Mouse (Mus musculus): Measurements from ENCODE around the gene Helq. TPM values are rescaled to one million over a fixed set of nuclear protein-coding genes. Genes with fewer than 3 reads are reported as not detected.
A peak's percentile ranks its signal among the peaks of the same experiment; 100 is the strongest.

Gene Helq
- 20.6 and 29.9 TPM in 2 replicates for total RNA-seq (2017)

DNA sequence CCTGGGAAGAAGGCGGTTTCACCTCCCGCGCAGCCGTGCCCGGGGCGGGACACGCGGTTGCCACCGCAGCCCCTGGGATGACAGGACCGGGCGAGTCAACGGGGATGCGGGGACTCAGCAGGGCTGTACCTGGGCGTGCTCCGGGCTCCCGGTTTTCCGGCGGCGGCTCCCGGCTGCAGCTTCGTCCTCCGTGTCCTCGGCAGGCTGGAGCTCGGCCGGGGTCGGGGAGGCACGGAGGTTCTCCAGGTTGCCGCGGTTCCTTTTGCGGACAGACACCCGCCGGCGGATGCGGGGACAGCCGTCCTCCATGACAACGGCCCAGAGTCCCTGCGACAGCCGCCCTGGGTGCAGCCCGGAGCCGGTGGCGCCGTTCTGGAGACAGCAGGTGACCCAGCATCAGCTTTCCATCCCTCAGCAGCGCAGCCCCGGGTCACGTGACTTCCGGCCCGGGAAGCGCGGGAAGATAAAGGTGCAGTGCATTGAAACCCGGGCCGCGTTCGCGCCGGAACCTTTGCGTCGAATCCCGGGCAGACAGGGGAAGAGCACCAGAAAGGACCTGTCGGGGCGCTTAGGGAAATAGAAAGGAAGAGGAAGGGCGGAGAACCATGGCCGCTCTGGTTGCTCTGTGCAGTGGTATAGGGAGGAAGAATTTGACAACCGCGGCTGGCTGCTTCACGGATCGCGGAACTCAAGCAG is at the start of gene Helq, which contains the start of gene Mrps18c:
Helq (minus strand) TSS at position 434 of the 696 bp plus-strand sequence.
Mrps18c (plus strand) TSS at position 463 of the 696 bp plus-strand sequence.
- ATAC-seq (replicated peaks in 1 of 2; ENCODE audit: insufficient read depth in 1 of 2, low FRiP score in 2 of 2, low TSS enrichment in 1 of 2, low read depth in 1 of 2, poor library complexity in 2 of 2, severe bottlenecking in 2 of 2), result peak; percentile 90 to 96

GRCm38 (mm10) chr5:100847143-100847542 is 48.7 kb upstream of the Helq start:
- ATAC-seq (replicated peaks in 1 of 2; ENCODE audit: insufficient read depth in 1 of 2, low FRiP score in 2 of 2, low TSS enrichment in 1 of 2, low read depth in 1 of 2, poor library complexity in 2 of 2, severe bottlenecking in 2 of 2), result no peak

GRCm38 (mm10) chr5:100846599-100846920 is 48.2 kb upstream of the Helq start:
- ATAC-seq (replicated peaks in 1 of 2; ENCODE audit: insufficient read depth in 1 of 2, low FRiP score in 2 of 2, low TSS enrichment in 1 of 2, low read depth in 1 of 2, poor library complexity in 2 of 2, severe bottlenecking in 2 of 2), result peak; percentile 23 to 40; a peak in 3 of 4 replicates

DNA sequence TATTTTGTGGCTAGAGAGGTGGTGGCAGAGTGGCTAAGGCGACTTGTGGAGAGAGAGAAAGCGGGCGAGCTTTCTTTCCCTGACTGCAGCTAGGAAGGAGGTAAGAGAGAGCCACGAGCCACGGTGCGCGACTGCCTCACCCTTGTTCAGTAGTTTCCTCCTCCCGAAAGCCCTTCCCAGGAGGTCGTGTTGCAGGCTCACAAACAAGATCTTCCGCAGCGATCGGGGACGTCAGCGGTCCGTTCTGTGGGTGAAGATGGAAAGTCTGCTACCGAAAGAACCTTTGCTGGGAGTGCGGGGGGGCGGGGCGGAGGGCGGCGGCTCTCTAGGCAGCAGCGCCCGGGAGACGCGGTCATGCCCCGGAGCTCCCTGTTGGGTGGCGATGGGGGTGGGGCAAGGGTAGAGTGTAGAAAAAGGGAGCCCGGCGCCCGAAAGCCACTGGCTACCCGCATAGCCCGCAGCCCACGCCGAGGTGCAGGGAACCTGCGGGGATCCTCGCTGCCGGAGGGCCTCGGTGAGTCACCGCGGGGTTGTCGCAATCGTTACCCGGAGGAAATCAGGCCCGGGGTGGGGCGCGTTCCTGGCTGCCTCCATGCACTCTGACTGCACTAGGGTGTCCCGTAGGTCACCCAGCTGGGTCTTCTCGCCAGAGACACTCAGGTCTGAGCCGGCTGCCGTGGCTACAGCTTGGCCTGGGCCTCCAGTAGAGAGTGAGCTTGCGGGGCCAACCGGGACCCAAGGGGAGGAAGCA is 47.6 kb upstream of the Helq start:
- ATAC-seq (replicated peaks in 1 of 2; ENCODE audit: insufficient read depth in 1 of 2, low FRiP score in 2 of 2, low TSS enrichment in 1 of 2, low read depth in 1 of 2, poor library complexity in 2 of 2, severe bottlenecking in 2 of 2), result peak; percentile 75 to 81

- 0 out of 4 replicates have a peak, but pooled peaks of 1 of the 2 experiments have one; percentile 5 for ATAC-seq (replicated peaks in 1 of 2; ENCODE audit: insufficient read depth in 1 of 2, low FRiP score in 2 of 2, low TSS enrichment in 1 of 2, low read depth in 1 of 2, poor library complexity in 2 of 2, severe bottlenecking in 2 of 2)
Observed at GRCm38 (mm10) chr5:100845485-100845847, 47.1 kb upstream of the Helq start, which contains the start of gene Gpat3. TSS of gene Gpat3 (plus strand) at chr5:100845713.

- no peak for ATAC-seq (replicated peaks in 1 of 2; ENCODE audit: insufficient read depth in 1 of 2, low FRiP score in 2 of 2, low TSS enrichment in 1 of 2, low read depth in 1 of 2, poor library complexity in 2 of 2, severe bottlenecking in 2 of 2)
Observed at GRCm38 (mm10) chr5:100844485-100844884, 46.1 kb upstream of the Helq start.

GRCm38 (mm10) chr5:100837907-100838306 is 39.5 kb upstream of the Helq start:
- no peak for ATAC-seq (replicated peaks in 1 of 2; ENCODE audit: insufficient read depth in 1 of 2, low FRiP score in 2 of 2, low TSS enrichment in 1 of 2, low read depth in 1 of 2, poor library complexity in 2 of 2, severe bottlenecking in 2 of 2)

- ATAC-seq (replicated peaks in 1 of 2; ENCODE audit: insufficient read depth in 1 of 2, low FRiP score in 2 of 2, low TSS enrichment in 1 of 2, low read depth in 1 of 2, poor library complexity in 2 of 2, severe bottlenecking in 2 of 2), result no peak
Observed at GRCm38 (mm10) chr5:100835862-100836538, 37.6 kb upstream of the Helq start.

DNA sequence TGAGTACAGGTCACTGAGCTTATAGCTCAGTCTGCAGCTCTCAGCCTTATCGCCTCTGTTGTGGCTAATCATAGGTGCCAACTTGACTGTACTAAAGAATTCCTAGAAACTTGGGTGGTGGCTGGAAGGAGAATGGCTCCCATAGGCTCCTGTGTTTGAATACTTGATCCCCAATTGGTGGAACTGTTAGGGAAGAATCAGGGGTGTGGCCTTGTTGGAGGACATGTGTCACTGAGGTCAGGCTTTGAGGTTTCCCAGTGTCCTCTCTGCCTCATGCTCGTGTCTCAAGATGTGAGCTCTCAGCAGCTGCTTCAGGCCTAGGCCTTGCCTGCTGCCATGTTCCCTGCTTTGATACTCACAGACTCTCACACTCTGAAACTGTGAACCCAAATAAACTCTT is 35.4 kb upstream of the Helq start:
- no peak for ATAC-seq (replicated peaks in 1 of 2; ENCODE audit: insufficient read depth in 1 of 2, low FRiP score in 2 of 2, low TSS enrichment in 1 of 2, low read depth in 1 of 2, poor library complexity in 2 of 2, severe bottlenecking in 2 of 2)

- ATAC-seq (replicated peaks in 1 of 2; ENCODE audit: insufficient read depth in 1 of 2, low FRiP score in 2 of 2, low TSS enrichment in 1 of 2, low read depth in 1 of 2, poor library complexity in 2 of 2, severe bottlenecking in 2 of 2), result no peak
Observed at GRCm38 (mm10) chr5:100832680-100833079, 34.3 kb upstream of the Helq start.

GRCm38 (mm10) chr5:100828701-100829100 is 30.3 kb upstream of the Helq start:
- ATAC-seq (replicated peaks in 1 of 2; ENCODE audit: insufficient read depth in 1 of 2, low FRiP score in 2 of 2, low TSS enrichment in 1 of 2, low read depth in 1 of 2, poor library complexity in 2 of 2, severe bottlenecking in 2 of 2), result no peak

GRCm38 (mm10) chr5:100826531-100826930 is 28.1 kb upstream of the Helq start:
- no peak for ATAC-seq (replicated peaks in 1 of 2; ENCODE audit: insufficient read depth in 1 of 2, low FRiP score in 2 of 2, low TSS enrichment in 1 of 2, low read depth in 1 of 2, poor library complexity in 2 of 2, severe bottlenecking in 2 of 2)

- ATAC-seq (replicated peaks in 1 of 2; ENCODE audit: insufficient read depth in 1 of 2, low FRiP score in 2 of 2, low TSS enrichment in 1 of 2, low read depth in 1 of 2, poor library complexity in 2 of 2, severe bottlenecking in 2 of 2), result peak; percentile 38 to 56; a peak in 1 of 4 replicates
Observed at GRCm38 (mm10) chr5:100825975-100826374, 27.6 kb upstream of the Helq start.

DNA sequence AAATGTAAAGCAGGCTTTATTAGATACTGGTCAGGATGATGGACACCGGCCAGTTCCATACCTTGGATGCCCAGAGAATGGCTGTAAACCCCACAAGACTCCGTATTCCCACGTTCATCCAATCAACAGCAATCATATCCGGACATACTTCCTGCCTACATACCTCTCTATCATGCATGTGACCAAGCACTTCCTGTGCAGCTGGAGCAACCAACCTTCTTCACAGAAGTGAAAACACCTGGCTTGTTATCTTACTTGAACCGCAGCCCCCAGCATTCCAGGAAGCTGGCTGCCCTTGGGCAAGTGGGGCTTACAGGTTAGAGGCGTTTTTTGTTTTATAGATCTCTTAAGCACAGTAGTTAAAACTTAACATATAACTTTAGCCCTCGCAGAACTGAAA is 24.4 kb upstream of the Helq start:
- no peak for ATAC-seq (replicated peaks in 1 of 2; ENCODE audit: insufficient read depth in 1 of 2, low FRiP score in 2 of 2, low TSS enrichment in 1 of 2, low read depth in 1 of 2, poor library complexity in 2 of 2, severe bottlenecking in 2 of 2)

DNA sequence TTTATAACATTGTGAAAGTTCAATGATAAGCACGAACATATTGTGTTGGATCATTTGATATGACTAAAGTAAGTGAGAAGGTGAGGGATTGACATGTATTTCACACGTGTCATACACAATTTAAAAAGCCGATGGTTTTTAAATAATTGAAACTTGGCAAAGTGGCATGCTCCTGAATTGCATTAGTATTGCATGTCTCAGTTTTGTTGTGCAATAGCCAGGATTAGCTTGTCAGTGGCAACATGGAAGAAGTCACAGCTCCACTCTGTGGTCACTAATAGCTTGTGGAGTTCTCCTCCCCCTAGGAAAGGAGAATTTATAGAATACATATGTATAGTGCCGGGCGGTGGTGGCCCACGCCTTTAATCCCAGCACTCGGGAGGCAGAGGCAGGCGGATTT is 23.0 kb upstream of the Helq start:
- no peak; a peak in 1 of 4 replicates for ATAC-seq (replicated peaks in 1 of 2; ENCODE audit: insufficient read depth in 1 of 2, low FRiP score in 2 of 2, low TSS enrichment in 1 of 2, low read depth in 1 of 2, poor library complexity in 2 of 2, severe bottlenecking in 2 of 2)

DNA sequence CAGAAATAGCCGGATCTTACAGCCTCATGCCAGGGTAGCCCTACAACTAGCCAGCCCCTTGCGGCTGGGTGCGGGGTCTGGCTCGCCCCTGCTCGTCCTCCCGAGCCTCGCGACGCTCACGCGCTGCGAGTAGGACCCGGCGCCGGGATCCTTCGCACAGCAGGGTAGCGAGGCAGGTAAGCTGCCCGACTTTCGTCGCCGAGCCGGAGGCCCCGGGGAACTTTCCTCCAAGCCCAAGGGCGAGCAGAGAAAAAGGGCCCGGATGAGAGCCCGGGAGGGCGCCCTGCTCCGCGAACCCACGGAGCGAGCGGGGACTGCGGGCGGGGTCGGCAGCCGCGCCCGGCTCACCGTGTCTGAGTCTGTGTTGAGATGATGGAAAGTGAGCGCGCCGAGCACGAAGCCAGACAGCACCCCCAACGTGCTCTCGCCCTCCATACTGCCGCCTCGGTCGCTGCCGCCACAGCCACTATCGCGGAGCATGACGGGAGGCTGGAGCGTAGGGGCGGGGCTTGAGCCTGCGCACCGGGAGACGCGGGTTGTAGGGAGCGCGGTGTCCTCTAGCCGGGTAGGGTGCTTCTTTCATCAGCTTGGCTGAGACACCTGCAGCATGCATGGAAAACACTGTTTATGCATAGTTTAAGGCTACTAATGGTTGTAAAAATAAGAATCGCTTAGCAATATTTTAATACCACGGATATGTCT is 22.2 kb upstream of the Helq start, which contains the start of gene Abraxas1:
Abraxas1 (minus strand) TSS at position 483 of the 702 bp plus-strand sequence.
- ATAC-seq (replicated peaks in 1 of 2; ENCODE audit: insufficient read depth in 1 of 2, low FRiP score in 2 of 2, low TSS enrichment in 1 of 2, low read depth in 1 of 2, poor library complexity in 2 of 2, severe bottlenecking in 2 of 2), result peak; percentile 95 to 99
